Mouse (Mus musculus): ENCODE measurements around the gene S100a5. TPM values are rescaled to one million over a fixed set of nuclear protein-coding genes. Genes with fewer than 3 reads are reported as not detected.

Gene S100a5
- polyA plus RNA-seq, 1 experiment from 2014 or later, result not detected

DNA sequence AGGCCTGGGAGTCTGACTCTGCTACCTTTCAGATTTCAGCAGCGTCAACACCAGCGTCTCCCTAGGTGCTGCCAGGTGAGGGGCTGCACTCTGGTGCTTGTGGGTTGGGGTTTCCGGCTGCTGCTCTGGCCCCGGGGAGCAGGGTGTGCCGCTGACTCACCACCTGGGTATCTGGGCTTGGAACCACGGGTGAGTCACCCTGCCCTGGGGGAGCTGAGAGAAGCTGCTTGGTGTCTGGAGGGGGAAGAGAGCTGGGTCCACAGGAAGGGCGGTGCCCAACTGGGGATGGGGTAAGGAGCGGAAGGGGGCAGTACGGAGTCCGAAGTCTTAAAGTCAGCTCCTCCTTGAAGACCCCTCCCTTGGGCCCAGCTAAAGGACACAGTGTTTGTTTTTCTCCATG is 21.4 kb upstream of the S100a5 start:
- Histone ChIP-seq H3K36me3 (no peaks in the 10 kb centered on the region), H3K9me3 (no peaks in the 10 kb centered on the region), H3K4me2 (replicated peaks) (no peak overlapping the region), H3K9ac (no peak overlapping the region), H3K27me3 (replicated peaks) (no peaks in the 10 kb centered on the region), H3K27ac (no peak overlapping the region), H3K4me3 (no peak overlapping the region), H3K4me1 (no peaks in the 10 kb centered on the region)
- ATAC-seq (ENCODE audit: low FRiP score, low read depth), result no peak
- 74% methylated on average over 10 of the region's 10 CpGs for WGBS

DNA sequence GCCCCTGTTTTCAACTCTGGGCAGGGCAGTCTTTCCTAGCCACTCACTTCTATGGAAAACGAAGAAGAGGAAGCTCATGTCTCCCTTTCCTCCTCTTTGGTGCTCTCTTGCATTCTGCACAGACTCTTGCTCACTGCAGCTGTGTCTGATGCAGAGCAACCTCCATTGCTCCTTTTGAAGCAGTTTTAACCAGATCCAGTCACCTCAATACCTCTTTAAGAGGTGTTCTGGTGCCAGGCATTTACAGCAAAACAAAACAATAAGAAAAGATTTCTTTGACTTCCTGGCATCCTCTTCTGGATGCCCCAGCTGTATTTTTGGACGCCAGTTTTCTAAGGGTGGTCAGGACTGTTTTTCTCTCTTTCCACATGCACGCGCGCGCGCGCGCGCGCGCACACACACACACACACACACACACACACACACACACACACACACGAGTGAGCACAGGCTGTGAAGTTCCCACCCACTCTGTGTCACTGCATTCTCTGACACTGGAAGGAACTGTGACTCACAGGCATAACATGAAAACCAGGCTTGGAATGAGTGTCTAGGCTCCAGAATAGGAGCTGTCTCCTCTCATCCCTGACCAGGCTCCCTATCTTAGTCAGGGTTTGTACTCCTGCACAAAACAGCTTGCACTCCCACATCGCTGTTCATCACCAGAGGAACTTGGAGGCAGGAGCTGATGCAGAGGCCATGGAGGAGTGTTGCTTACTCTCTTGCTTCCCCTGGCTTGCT is 20.8 kb upstream of the S100a5 start:
- no peak for ATAC-seq (ENCODE audit: low FRiP score, low read depth)
- Histone ChIP-seq H3K4me2 (replicated peaks) (no peak overlapping the region), H3K36me3 (no peaks in the 10 kb centered on the region), H3K4me1 (no peaks in the 10 kb centered on the region), H3K9me3 (no peaks in the 10 kb centered on the region), H3K4me3 (no peak overlapping the region), H3K27me3 (replicated peaks) (no peaks in the 10 kb centered on the region), H3K9ac (no peak overlapping the region), H3K27ac (no peak overlapping the region)
- 91% methylated on average over 14 of the region's 14 CpGs for whole genome bisulfite sequencing

DNA sequence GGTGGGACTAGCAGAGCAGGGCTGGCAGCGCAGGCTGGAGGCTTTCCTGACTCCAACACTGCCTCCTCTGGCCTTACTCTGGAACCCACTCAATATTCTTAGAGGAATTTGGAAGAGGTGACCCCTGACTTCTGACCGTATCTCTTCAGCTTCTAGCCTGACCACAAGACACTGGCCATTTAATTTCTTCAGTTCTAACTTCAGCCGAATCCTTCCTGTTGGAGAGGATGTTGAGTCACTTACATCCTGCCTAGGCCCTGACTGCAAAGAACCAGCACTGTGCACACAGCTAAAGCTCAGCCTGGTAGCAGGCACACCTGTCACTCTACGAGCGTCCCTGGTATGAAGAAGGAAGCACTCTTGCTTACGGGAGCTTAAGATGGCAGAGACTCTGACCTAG is 18.9 kb upstream of the S100a5 start:
- whole genome bisulfite sequencing, result 83% methylated on average over 6 of the region's 6 CpGs
- H3K9me3 ChIP-seq, result no peaks in the 10 kb centered on the region
- H3K27ac ChIP-seq, result no peak overlapping the region
- H3K4me3 ChIP-seq, result no peak overlapping the region
- no peak overlapping the region for H3K4me2 ChIP-seq (replicated peaks)
- no peaks in the 10 kb centered on the region for H3K4me1 ChIP-seq
- no peak for ATAC-seq (ENCODE audit: low FRiP score, low read depth)
- H3K36me3 ChIP-seq, result no peaks in the 10 kb centered on the region
- H3K27me3 ChIP-seq (replicated peaks), result no peaks in the 10 kb centered on the region
- H3K9ac ChIP-seq, result no peak overlapping the region

DNA sequence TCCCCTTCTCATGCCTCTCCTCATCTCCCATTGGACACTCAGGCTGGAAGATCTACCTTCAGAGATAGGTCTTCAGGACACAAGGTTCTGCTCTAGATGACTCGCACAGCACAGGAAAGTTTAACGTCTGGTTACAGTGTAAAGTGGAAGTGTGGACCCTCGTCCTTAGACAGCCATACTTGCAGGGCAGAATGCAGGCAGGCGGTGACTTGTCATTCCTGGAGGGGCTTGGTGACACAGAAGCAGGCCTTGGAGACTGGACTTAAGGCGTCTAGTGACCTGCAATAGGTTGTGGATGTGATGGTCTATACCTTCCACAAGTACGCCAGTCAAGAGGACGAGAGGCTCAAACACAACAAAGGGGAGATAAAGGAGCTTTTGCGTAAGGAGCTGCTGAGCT is 18.4 kb upstream of the S100a5 start, which contains the start of gene S100a2:
S100a2 (plus strand) TSS at position 301 of the 400 bp plus-strand sequence.
- no peak for ATAC-seq (ENCODE audit: low FRiP score, low read depth)
- Histone ChIP-seq H3K36me3 (no peaks in the 10 kb centered on the region), H3K4me1 (no peaks in the 10 kb centered on the region), H3K27me3 (replicated peaks) (no peaks in the 10 kb centered on the region), H3K9me3 (no peaks in the 10 kb centered on the region), H3K9ac (no peak within 1 kb of the TSS), H3K27ac (no peak within 1 kb of the TSS), H3K4me3 (no peak within 1 kb of the TSS), H3K4me2 (replicated peaks) (no peak within 1 kb of the TSS)
- 91% methylated on average over 8 of the region's 8 CpGs for WGBS

DNA sequence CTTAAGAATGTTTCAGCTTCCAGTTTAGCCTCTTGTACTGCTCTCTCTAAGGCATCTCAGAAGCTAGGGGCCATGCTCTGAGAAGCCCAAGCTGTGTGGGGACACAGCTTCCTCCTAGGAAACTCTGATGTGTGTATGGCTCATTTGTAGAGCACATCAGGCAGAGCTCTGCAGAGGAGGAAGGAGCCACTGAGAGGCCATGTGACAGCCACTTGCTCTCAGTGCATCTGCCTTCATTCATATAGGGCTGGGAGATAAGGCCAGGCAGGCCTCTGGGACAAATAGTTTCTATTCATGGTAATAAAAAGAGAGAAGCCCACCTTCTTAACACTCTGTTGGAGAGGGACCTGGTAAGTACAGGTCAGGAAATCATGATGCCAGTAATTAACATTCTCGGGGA is 13.9 kb upstream of the S100a5 start:
- no peaks in the 10 kb centered on the region for H3K4me1 ChIP-seq
- H3K9me3 ChIP-seq, result no peaks in the 10 kb centered on the region
- no peaks in the 10 kb centered on the region for H3K27me3 ChIP-seq (replicated peaks)
- no peaks in the 10 kb centered on the region for H3K36me3 ChIP-seq
- no peak overlapping the region for H3K27ac ChIP-seq
- H3K4me2 ChIP-seq (replicated peaks), result no peak overlapping the region
- no peak overlapping the region for H3K9ac ChIP-seq
- no peak overlapping the region for H3K4me3 ChIP-seq
- WGBS, result 79% methylated on average over 1 of the region's 1 CpGs
- no peak for ATAC-seq (ENCODE audit: low FRiP score, low read depth)

DNA sequence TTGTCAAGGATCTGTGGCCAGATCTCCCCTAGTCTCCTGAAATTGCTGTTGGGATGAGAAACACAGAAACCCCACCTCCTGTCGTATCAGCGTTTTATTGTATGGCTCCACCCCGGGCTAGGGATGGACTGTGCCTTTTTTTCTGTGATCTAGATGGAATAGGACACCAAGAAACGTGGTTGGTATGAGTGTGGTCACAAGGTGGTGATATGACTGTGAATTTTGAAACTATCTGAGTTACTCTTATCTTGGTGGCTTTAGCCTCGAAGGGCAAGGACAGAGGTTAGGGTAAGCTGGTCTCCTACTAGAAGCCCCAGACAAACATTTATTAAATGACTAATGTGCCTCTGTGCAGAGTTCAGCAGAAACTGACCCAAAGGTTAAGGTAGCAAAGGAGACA is 12.8 kb upstream of the S100a5 start:
- H3K4me3 ChIP-seq, result no peak overlapping the region
- H3K36me3 ChIP-seq, result no peaks in the 10 kb centered on the region
- H3K4me2 ChIP-seq (replicated peaks), result no peak overlapping the region
- no peaks in the 10 kb centered on the region for H3K4me1 ChIP-seq
- no peaks in the 10 kb centered on the region for H3K9me3 ChIP-seq
- WGBS, result 74% methylated on average over 5 of the region's 5 CpGs
- ATAC-seq (ENCODE audit: low FRiP score, low read depth), result no peak
- no peak overlapping the region for H3K9ac ChIP-seq
- H3K27me3 ChIP-seq (replicated peaks), result no peaks in the 10 kb centered on the region
- no peak overlapping the region for H3K27ac ChIP-seq

DNA sequence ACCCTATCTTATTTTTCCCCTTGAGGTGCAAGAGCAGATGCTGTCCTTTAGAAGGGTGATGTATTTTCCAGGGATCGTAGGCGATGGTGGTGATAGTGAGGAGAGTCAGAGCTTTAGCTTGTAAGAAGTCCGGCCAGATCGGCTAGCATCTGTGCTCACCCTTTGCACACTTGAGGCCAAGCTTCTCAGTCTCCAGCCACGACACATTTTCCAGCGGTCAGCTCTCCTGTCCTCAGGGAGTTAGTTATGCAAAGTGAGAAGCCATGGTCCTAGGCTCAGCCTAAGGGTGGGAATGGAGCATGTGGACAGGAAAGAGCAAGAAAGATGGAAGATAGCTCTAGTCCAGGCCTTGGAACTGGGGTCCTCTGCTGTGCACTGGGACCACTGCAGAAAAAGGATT is 11.5 kb upstream of the S100a5 start:
- ATAC-seq (ENCODE audit: low FRiP score, low read depth), result no peak

DNA sequence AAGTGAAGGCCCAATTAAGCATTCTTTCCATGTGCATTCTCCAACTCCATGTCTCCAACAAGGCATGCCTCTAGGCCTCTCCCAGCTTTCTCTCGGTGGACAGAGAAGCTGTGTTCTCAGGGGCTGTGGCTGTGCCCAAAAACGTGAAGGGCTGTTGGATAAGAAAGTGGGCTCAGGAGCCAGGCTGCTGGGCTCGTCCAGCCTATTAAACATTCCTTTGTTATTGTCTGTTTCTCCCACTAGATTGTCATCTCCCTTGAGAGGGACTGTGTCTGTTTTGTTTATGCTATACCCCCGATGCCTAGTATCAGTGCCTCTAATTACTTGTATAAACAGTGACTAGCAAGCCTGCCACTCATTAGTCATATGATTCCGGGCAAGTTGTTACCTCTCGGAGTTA is 10.6 kb upstream of the S100a5 start:
- H3K27ac ChIP-seq, result no peak overlapping the region
- no peak overlapping the region for H3K4me3 ChIP-seq
- no peak overlapping the region for H3K4me2 ChIP-seq (replicated peaks)
- H3K36me3 ChIP-seq, result no peaks in the 10 kb centered on the region
- no peak overlapping the region for H3K9ac ChIP-seq
- H3K9me3 ChIP-seq, result no peaks in the 10 kb centered on the region
- no peaks in the 10 kb centered on the region for H3K4me1 ChIP-seq
- ATAC-seq (ENCODE audit: low FRiP score, low read depth), result no peak
- 72% methylated on average over 6 of the region's 6 CpGs for WGBS
- no peaks in the 10 kb centered on the region for H3K27me3 ChIP-seq (replicated peaks)

More for the DNA sequence above, 11.5 kb upstream of the S100a5 start:
- H3K4me1 ChIP-seq, result no peaks in the 10 kb centered on the region
- H3K27me3 ChIP-seq (replicated peaks), result no peaks in the 10 kb centered on the region
- H3K4me2 ChIP-seq (replicated peaks), result no peak overlapping the region
- H3K27ac ChIP-seq, result no peak overlapping the region
- H3K9ac ChIP-seq, result no peak overlapping the region
- no peaks in the 10 kb centered on the region for H3K36me3 ChIP-seq
- WGBS, result 91% methylated on average over 6 of the region's 6 CpGs
- no peak overlapping the region for H3K4me3 ChIP-seq
- H3K9me3 ChIP-seq, result no peaks in the 10 kb centered on the region

DNA sequence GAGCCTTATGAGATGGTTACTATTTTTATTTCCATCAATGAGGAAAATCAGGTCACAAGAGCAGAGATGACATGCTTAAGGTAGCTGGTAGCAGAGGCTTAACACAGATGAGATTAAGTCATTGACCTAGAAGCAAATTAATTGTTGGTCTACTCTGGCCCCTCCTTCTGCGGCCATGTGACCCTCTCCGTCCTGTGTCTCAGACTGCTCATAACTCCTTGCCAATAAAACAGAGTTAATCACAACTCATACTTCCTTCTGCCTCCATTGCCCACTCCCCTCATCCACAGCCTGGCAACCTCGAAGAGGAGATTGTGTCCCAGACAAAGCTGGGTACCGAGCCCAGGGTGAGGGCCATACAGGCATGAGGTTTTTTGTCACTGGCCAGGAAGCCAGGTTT is 10.1 kb upstream of the S100a5 start:
- no peak overlapping the region for H3K27ac ChIP-seq
- H3K27me3 ChIP-seq (replicated peaks), result no peaks in the 10 kb centered on the region
- H3K4me3 ChIP-seq, result no peak overlapping the region
- no peak overlapping the region for H3K4me2 ChIP-seq (replicated peaks)
- H3K9me3 ChIP-seq, result no peaks in the 10 kb centered on the region
- H3K36me3 ChIP-seq, result no peaks in the 10 kb centered on the region
- no peaks in the 10 kb centered on the region for H3K4me1 ChIP-seq
- no peak overlapping the region for H3K9ac ChIP-seq
- ATAC-seq (ENCODE audit: low FRiP score, low read depth), result no peak
- 88% methylated on average over 4 of the region's 4 CpGs for WGBS

DNA sequence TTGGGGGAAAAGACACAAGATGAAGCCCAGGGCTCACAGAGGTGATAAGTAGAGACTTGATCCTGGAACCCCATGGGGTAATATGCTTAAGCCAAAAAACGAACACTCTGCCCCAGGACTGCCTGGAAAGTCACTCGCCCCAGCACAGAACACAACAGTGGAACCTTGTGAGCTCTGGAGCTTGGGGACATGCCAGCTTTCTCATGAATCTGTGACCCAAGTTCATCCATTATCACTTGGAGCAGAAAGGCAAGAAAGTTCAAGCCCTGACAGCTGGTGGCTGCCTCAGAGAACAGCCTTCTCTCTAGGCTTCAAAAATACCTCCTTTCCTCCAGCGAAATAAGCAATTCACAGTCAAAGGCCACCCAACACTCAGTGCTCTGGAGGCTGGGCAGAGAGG is 8.9 kb upstream of the S100a5 start:
- no peak for ATAC-seq (ENCODE audit: low FRiP score, low read depth)
- H3K9ac ChIP-seq, result no peak overlapping the region

DNA sequence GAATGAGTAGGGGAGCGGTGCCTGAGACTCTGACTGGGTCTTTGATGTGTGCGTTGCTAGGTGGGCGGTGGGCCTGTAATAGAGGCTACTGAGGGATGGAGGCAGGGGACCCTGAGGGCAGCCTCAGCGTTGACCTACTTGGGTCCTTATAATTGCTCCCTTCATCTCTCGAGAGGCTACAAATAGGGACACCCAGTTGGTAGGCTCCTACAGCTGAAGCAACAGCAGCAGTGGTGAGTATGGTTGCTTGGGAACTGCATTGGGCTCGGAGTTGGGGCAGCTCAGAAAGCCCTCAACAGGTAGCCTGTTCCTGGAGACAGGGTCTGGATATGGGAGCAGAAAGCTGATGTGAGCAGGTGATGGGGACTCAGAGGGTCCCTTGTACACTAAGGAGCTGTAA is 8.3 kb upstream of the S100a5 start:
- H3K4me1 ChIP-seq, result 0 out of 2 replicates have a peak, but pooled peaks cover 7% of the 10 kb centered on the region
- H3K36me3 ChIP-seq, result no peaks in the 10 kb centered on the region
- H3K27me3 ChIP-seq (replicated peaks), result no peaks in the 10 kb centered on the region
- WGBS, result 82% methylated on average over 6 of the region's 6 CpGs
- H3K9ac ChIP-seq, result no peak overlapping the region
- H3K9me3 ChIP-seq, result no peaks in the 10 kb centered on the region
- H3K27ac ChIP-seq, result no peak overlapping the region
- no peak overlapping the region for H3K4me2 ChIP-seq (replicated peaks)
- ATAC-seq (ENCODE audit: low FRiP score, low read depth), result no peak
- no peak overlapping the region for H3K4me3 ChIP-seq

More for the DNA sequence above, 8.9 kb upstream of the S100a5 start:
- H3K4me3 ChIP-seq, result no peak overlapping the region
- 0 out of 2 replicates have a peak, but pooled peaks cover 4% of the 10 kb centered on the region for H3K4me1 ChIP-seq
- H3K9me3 ChIP-seq, result no peaks in the 10 kb centered on the region
- H3K27ac ChIP-seq, result no peak overlapping the region
- H3K36me3 ChIP-seq, result no peaks in the 10 kb centered on the region
- WGBS, result 75% methylated on average over 3 of the region's 3 CpGs
- H3K27me3 ChIP-seq (replicated peaks), result no peaks in the 10 kb centered on the region
- H3K4me2 ChIP-seq (replicated peaks), result no peak overlapping the region

DNA sequence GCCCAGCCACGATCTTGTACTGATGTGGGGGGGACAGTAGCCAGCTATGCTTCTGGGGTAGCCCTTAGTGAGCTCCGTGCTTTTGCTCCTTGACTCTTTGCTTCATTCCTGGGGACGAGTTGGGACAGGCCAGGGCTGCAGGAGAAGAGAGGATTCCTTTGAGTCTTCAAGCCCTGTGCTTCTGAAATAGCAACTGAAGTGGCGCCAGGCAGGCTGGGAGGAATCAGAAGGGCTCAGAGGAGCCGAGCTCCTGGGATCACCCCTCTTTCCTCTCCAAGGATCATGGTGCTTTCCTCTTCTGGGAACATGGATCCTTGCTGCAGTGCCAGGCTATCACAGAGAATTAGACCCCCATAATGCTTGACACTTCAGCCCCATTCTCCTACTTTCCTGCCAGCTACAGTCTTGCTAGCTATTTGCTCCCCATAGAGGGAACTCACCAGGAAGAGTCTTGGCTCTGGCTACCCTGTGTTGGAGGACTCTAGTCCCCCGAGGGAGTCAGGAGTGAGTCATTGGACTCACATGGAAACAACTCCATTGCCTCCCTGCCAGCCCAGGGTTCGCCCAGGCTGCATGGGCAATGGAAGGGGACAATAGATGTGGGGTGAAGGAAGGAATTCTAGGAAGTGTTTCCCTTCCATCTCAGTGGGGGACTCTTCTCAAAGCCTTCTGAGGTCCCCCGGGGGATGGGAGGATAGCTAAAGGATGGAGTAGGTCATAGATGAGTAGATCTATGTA is 7.7 kb upstream of the S100a5 start:
- Histone ChIP-seq H3K4me3 (no peak overlapping the region), H3K27me3 (replicated peaks) (no peaks in the 10 kb centered on the region), H3K9me3 (no peaks in the 10 kb centered on the region), H3K4me2 (replicated peaks) (no peak overlapping the region), H3K36me3 (no peaks in the 10 kb centered on the region), H3K27ac (no peak overlapping the region), H3K9ac (no peak overlapping the region), H3K4me1 (0 out of 2 replicates have a peak, but pooled peaks cover 7% of the 10 kb centered on the region)
- WGBS, result 84% methylated on average over 8 of the region's 8 CpGs
- no peak for ATAC-seq (ENCODE audit: low FRiP score, low read depth)
